Mouse (Mus musculus) MN1 (cell line): ENCODE data around the gene Socs2.

Source experiments
- DNase-seq: peaks from one replicate; pipeline ENCODE4 v3.0.0-alpha.2; 2016; ENCODE audit warnings: low spot score

Socs2 gene

DNA sequence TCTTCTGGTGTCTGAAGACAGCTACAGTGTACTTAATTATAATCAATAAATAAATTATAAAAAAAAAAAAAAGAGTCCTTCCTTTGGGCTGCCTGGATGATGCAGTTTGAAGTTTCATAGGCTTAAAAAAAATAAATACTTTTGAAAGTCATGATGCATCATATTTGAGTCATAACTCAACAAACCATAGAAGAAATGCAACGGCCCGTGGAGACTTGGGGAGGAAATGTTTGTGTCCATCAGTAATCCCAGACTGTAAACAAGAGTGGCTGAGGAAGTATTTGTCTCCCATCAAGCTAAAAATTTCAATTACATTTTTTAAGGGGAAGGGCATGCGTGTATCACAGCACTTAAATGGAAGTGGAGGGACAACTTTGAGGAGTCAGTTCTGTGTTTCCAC, 69.2 kb downstream of the Socs2 start:
- no peak for DNase-seq

GRCm38 (mm10) chr10:95342833-95343590, 74.0 kb downstream of the Socs2 start:
- DNase-seq, result no peak

DNA sequence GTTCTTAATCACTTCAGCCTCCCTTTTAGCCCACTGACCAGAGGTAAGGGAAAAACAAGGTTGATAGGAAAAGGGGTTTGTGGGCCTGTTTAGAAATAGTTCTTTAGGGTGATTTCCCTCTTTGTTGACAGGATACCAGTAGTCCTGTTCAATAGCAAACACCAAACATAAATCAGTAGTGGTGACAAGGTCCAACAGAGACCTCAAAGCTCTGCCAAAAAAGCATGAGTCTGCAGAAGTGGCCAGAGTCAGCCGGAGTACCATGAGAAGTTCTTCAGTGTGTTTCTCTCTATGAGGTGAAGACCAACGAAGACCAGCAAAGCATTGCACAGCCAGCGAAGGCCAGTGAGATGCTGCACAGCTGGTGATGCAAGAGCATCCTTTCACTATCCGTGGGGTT, 76.3 kb downstream of the Socs2 start:
- DNase-seq, result no peak

DNA sequence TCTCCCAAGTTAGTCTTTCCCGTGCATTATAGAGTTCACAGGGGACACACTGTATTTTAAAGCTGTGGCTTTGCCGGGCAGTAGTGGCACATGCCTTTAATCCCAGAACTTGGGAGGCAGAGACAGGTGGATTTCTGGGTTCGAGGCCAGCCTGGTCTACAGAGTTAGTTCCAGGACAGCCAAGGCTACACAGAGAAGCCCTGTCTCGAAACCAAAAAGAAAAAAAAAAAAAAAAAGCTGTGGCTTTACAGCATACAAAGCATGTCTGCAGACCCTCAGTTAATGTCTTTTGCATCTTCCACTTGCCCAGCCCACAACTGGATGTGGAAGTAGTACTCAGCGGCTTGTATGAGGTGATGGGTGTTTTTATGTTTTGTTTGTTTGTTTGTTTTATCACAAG, 79.4 kb downstream of the Socs2 start:
- no peak for DNase-seq

GRCm38 (mm10) chr10:95336781-95337544, 80.0 kb downstream of the Socs2 start:
- peak; percentile 66 for DNase-seq
